Mouse (Mus musculus) left cerebral cortex, postnatal 25 days (tissue): ENCODE data around the gene Kri1. TPM values are rescaled to one million over a fixed set of nuclear protein-coding genes. Genes with fewer than 3 reads are reported as not detected.

ENCODE experiments used
- DNase-seq, 2 experiments: peaks; one replicate each; pipeline ENCODE4 v3.0.0; 2022; ENCODE audit warnings: low spot score in 2 of 2, mixed read lengths in 1 of 2
- intact Hi-C: fragments of 180-260 bp; cut with DNase I; formaldehyde crosslinking; loops from one replicate; pipeline ENCODE4 v1.15.1; 2025
- total RNA-seq, 2 experiments: library from RNA; stranded (reverse); gene quantifications; 2 replicates each; pipeline ENCODE4 v1.2.3; 2021

Kri1 gene
- total RNA-seq, 2 experiments from 2014 or later = 34.6 to 35.7 TPM

DNA sequence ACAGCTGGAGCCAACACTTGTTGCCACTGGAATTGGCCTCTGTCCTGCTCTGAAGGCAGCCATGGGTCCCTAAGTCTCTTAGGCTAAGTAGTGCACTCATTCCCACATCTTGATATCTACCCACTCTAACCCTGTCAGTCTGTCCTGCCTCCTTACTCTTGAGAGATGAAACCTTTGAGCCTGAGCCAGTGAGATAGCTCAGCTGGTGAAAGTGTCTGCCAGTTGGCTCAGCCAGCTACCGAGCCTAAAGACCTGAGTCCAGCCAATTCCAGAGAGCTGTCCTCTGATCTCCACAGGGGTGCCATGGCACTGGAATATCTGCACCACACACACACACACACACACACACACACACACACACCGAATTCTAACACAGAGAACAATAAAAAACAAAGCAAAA is 37.3 kb downstream of the Kri1 start:
- DNase-seq = no peak
- intact Hi-C loops = no loop called here

DNA sequence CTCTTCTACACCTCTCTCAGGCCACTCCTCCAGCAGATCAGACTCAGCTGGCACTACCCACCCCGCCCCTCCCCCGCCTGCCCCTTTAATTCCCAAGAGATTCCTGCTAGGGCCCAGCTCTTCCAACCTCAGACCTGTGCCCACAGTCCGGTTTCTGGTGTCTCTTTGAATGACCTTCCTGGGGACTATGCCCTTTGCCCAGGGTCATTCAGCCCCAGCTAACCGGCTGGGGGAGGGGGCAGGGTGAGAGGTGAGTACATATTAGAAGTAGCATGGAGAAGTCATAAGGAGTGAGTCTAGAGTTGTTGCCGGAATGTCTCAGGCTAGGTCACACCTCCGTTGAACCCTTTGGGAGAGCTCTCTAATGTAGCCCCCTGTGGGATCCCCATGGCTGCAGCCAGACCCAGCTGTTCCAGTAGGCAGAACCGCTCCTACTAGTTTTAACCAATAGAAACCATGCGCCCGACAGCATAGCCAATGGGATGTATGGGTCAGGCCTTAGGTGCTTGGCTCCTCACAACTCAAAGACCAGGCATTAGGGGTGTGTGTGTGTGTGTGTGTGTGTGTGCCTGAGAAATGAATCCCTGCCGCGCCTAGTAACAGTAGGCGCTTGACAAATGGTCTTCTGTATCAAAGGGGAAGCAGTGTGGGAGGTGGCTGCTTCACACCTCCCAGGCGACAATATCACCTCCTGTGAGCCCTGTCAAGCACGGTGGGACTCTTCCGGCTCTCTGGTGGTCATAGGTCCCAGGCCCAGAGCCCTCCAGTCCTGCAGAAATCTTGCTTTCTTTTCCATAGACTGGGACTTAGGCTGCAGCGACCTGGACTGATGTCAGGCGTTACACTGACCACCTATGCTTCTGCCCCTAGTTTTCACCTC is 37.9 kb downstream of the Kri1 start:
- intact Hi-C loops = no loop called here
- no peak for DNase-seq

DNA sequence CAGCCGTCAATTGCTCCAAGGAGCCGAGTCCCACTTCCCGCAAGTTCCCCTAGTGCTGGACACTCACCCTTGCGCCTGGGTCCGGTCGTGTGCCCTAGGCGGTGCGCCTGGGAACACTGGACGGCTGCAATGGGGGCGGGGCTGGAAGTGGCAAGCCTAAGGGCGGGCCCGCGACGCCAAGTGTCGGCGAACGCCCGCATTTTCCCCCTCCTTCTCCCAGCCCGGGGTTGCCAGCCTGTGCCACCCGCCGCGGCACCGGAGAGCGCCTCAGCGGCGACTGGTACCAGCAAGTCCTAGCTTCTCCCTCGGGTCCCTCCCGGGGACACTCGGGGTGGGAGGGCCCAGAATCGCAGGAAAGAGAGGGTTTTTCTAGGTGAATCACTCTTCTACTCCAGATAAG is 39.4 kb downstream of the Kri1 start, which contains the start of gene S1pr5:
TSS of gene S1pr5 (minus strand) at position 118 of the 400 bp plus-strand sequence.
- DNase-seq = no peak
- intact Hi-C loops = no loop called here

DNA sequence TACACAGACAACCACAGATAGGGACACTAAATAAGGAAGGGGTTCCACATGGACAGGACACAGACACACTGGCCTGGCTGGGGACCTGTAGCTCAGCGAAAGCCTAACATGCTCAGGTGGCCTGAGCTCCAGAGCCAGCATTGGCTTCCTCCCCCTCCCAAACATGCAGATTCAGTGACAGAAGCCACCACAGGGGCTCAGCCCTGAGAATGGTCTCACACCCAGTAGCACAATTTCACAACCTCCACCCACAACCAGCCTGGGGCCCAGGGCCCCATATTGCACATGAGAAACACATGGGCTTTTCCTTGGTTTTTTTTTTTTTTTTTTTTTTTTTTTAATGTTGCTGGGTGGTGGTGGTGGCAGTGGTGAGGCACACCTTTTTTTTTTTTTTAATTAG is 41.4 kb downstream of the Kri1 start:
- intact Hi-C loops = no loop called here
- DNase-seq = no peak

DNA sequence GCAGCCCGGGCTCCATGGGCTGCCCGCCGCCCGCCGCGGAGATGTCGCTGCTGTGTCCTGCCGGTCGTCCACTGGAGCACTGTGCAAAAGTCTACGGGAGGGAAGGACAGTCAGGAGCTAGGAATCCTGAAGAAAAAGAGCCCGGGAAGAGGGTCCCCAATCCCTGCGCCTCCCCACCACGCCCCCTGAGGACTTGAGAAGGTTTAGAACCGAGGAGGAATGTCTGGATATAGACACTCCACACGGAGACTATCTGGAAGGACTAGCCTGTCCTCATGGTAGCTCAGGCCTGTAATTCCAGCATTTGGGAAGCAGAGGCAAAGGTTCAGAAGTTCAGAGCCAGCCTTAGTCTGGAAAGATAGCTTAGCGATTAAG is 42.7 kb downstream of the Kri1 start:
- intact Hi-C loops = no loop called here
- DNase-seq = no peak

DNA sequence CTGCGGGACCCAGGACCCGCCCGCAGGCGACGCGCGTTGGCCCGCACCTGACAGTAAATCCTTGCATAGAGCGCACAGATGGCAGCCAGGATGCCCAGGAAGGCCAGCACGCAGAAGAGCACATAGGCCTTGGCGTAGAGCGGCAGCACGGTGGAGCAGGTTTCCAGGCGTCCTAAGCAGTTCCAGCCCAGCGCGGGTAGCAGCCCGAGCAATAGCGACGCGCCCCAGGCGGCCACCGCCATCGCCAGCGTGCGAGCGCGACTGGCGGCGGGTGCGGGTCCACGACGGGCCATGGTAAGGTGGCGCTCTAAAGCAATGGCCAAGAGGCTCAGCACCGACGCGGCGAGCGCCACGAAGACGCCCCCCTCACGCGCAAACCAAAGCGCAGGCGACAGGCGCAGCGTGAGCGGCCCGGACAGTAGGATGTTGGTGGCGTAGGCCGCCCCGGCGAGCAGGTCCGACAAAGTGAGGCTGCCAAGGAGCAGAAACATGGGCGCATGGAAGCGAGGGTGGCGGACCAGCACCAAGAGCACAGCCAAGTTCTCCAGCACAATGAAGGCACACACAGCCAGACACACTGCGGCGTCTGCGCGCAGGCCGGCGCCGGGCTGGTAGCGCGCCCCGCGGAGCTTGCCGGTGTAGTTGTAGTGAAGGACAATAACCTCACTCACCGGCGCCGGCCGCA is 43.2 kb downstream of the Kri1 start:
- DNase-seq = peak; percentile 47 to 56
- intact Hi-C loops = no loop called here

DNA sequence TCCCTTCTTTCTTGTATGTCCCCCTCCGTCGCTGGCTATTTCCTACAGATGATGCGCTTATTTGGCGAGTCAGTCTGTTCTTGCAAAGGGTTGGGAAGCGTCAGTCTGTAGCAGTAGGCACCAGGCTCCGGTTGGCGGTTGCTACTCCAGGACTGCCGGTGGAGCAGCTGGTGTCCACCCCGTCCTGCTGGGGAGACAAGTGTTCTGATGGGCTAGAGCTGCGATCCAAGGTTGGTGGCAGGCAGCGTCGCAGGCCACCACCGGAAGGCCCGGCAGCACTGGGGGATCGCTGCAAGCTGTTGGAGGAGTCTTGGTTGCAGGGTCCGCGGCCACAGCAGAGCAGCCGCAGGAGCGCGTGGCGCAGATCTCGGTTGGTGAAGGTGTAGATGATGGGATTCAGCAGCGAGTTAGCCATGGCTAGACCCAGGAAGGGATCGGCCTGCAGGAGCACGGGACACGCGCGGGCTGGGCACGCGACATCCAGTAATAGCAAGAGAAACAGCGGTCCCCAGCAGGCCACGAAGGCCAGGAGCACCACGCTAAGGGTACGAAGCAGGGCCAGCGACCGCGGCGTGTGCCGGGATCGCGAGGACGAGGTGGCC is 43.8 kb downstream of the Kri1 start:
- no peak for DNase-seq
- intact Hi-C loops = no loop called here

DNA sequence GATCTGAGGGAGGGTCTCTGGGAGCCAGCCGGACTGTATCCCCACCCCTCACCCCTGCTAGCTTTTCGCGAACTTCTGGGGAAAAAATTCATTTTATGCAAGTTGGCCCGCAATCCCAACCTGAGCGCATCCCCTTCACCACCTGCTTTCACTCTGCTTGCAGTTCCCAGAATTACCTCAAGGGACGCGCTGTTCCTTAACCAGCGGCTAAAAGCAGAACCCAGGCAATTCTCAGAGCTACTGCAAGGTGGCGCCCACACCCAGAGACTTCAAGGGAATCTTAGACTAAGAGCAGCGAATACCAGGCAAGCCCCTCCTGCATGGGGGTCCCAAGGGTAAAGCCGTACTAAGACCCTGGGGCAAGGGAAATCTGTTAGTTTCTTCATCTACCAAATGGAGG is 46.4 kb downstream of the Kri1 start:
- intact Hi-C loops = no loop called here

DNA sequence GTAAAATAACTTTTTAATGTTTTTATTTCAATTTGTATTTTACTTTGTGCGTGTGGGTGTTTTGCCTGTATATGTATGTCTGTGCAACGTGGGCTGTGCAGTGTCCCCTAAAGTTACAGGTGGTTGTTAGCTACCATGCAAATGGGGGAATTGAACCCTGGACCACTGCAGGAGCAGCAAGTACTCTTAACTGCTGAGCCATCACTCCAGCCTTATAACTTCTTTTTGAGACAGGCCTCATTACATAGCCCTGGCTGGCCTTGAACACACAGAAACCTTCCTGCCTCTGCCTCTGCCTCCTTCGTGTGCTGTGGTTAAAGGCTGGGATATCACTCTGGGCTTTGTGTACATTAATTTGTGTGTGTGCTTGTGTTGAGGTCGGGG is 48.3 kb downstream of the Kri1 start:
- intact Hi-C loops = loop anchor here (2.0 to 5.0 kb wide), 2 partner anchors 51 to 72 kb away; partner anchors contain the start of genes Cdkn2d and Pde4a
- DNase-seq = no peak

More for the DNA sequence above, 46.4 kb downstream of the Kri1 start:
- peak; percentile 72 to 88 for DNase-seq

DNA sequence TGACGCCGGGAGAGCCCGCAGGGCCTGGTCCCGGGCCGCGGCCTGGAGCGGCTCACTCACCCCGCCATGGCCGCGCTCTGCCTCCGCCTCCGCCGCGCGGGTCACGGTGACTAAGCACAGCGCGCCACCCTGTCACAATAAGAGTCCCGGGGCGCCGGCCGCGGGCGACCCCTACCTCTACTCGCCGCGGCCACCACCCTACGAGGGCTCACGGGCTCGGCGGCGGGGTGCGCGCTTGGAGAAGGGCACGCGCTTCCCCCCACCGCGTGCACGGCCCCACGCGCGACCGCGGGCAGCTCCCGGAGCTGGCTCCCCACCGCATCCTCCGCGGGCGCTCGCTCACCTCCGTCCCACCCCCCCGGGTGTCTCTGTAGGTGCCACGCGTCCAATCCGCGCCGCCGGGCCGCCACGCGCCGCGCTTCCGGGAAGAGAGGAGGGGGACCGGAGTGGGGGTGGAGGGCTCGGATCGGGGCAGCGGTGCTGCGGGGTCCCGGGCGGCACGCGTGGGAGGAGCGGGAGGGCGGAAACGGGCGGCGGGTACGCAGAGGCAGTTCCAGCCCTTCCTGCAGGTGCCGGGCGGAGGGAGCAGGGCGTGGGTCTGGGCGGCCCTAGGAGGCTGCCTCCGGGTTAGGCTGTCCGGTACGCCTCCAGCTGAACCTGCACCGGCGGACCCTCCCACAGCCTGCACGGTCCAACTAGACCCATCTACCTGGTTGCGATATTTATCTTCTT is 48.9 kb downstream of the Kri1 start, which contains the start of gene Keap1:
TSS of gene Keap1 (minus strand) at position 629 of the 732 bp plus-strand sequence.
- DNase-seq = peak; percentile 69 to 80
- intact Hi-C loops = loop anchor here (2.0 to 5.0 kb wide), 2 partner anchors 52 to 72 kb away; partner anchors contain the start of genes Cdkn2d and Pde4a

DNA sequence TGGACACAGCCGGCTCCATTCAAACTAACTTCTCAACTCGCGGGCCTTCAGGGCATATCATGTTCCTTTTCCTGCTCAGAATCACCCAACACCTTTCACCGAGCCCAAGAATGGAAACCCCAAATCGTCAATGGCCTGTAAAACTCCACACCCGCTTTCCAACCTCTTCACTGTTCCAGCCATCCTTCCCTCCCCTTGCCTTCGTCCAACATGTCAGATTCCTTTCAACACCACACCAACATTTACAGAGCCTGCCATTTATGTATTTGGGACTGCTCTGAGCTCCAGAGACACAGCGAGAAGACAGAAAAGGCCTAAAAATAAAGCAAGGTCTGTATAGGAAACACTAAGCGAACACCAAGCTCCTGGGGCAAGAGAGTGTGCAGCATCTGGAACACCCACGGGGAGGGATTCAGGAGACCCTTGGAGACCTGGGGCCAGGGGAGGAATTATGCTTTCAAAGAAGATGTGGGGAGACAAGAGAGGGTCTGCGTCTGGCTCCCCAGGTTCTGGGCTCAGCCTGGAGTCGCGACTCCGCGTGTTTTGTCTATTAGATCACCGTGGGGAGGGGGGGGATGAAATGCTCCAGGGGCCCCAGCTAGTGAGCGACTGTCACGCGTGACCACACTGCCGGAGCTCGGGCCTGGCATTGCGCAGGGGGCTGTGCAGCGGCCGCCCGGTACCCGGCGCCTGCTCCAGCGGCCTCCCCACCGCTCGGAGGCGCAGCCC is 49.6 kb downstream of the Kri1 start:
- intact Hi-C loops = loop anchor here (2.0 to 5.0 kb wide), 2 partner anchors 53 to 71 kb away; partner anchors contain the start of genes Cdkn2d and Pde4a
- peak in 1 of 2 experiments; percentile 27 for DNase-seq

DNA sequence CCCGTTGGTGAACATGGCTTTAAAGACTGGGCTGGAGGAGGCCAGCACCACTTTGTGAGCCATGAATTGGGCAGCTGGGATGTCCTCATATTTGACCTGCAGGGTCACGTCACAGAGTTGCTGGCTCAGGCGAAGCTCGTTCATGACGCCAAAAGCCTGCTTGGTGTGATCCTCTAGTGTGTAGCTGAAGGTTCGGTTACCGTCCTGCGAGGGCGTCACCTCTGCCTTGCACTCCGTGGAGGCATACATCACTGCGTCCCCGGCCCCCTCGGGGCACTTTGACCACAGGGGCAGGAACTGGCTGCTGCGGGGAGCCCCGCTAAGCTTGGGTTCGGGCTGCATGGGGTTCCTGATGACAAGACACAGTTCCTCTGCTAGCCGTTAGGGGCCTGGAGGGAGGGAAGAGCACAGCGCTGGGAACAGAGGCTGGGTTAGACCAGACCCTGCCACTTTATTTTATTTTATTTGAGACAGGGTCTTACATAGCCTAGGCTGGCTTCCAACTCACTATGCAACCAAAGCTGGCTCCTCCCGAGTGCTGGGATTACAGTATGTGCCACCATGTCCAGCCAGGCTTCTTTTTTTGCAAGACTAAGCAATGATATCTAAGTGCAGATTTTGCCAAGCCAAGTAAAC is 50.3 kb downstream of the Kri1 start:
- intact Hi-C loops = loop anchor here (2.0 to 5.0 kb wide), 2 partner anchors 53 to 70 kb away; partner anchors contain the start of genes Cdkn2d and Pde4a

DNA sequence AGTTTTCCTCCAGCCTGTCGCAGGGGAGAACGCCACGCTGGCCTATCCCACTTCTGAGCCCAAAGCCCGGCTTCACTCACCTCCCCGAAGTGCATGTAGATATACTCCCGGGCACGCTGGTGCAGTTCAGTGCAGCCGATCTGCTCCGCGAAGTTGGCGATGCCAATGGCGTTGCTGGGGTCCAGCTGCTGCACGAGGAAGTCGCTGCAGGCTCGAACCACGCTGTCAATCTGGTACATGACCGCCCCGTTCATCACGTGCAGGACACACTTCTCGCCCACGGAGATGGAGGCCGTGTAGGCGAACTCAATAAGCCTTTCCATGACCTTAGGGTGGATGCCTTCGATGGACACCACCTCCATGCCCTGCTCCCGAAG is 50.8 kb downstream of the Kri1 start:
- DNase-seq = no peak

More for the DNA sequence above, 50.3 kb downstream of the Kri1 start:
- peak in 1 of 2 experiments; percentile 21 for DNase-seq

DNA sequence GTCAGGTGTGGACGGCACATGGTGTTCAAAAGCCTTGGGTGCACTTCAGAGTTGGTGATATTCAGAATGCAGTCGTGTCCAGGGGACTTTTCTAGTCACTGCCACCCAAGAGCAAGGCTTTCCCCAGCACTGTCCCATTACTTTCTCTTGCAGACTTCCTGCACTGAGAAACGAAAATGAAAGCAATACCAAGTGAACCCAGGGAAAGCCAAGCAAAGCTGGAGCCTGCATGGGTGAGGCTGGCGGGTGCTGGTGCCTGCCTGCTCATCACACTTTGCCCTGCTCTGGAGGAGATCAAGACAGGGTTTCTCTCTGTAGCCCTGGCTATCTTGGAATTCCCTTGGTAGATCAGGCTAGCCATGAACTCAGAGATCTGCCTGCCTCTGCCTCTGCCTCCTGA is 52.4 kb downstream of the Kri1 start:
- DNase-seq = no peak
- intact Hi-C loops = loop anchor here (5.0 kb wide), 1 partner anchor 68 kb away; the partner anchor contains the start of gene Pde4a

More for the DNA sequence above, 50.8 kb downstream of the Kri1 start:
- intact Hi-C loops = loop anchor here (5.0 kb wide), 1 partner anchor 70 kb away; the partner anchor contains the start of gene Pde4a

DNA sequence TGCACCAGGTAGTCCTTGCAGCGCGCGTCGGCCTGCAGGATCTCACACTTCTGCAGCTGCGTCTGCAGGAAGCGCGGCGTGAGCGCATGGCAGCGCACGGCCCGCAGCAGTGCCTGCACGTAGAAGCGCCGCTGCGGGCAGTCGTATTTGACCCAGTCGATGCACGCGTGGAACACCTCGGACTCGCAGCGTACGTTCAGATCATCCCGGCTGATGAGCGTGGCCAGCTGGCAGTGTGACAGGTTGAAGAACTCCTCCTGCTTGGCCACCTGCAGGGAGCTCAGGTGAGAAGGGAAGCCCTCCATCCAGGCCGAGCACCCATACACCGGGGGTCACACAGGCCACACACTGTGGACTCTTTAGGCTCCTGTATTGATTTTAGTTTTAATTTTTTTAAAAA is 54.0 kb downstream of the Kri1 start:
- intact Hi-C loops = no loop called here
- DNase-seq = no peak

DNA sequence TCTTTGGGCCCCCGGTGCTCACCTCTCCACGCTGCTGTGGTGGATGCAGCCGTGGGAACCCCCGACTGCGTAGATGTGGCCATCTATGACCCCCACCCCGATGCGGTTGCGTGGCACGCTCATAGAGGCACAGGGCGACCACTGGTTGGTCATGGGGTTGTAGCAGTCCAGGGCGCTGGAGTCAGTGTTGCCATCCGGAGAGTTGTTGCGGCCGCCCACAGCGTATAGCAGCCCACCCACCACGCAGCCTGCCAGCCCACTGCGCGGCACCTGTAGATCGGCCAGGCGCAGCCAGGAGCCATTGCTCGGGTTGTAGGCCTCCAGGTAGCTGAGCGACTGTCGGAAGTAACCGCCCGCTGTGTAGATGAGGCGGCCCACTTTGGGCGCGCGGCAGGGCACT is 54.4 kb downstream of the Kri1 start:
- DNase-seq = no peak
- intact Hi-C loops = no loop called here

DNA sequence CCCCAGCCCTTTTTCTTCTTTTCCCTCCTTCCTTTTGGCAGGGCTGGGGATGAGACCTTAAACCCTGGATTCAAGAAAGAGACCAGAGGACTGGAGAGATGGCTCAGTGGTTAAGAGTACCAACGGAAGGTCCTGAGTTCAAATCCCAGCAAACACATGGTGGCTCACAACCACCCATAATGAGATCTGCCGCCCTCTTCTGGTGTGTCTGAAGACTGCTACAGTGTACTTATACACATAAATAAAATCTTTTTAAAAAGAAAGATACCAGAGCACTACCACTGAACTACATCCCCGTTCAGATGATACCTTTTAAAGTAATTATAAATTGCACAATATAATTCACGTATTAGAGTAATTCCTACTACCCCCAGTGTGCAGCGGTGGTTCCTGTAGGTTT is 54.9 kb downstream of the Kri1 start:
- no peak for DNase-seq
- intact Hi-C loops = no loop called here

DNA sequence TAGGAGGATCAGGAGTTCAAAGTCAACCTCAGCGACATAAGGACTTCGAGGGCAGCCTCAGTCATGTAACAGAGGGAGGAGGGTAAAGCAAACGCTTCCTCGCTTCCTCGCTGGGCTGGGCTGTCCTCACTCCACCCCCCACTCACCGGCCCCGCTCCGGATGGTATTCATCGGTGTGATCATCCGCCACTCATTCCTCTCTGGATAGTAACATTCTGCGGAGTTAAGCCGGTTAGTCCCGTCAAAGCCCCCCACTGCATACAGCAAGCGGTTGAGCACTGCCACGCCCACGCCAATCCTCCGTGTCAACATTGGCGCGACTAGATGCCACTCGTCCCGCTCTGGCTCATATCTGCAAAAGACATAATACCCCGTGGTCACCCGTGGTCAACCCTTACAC is 56.2 kb downstream of the Kri1 start:
- intact Hi-C loops = no loop called here
- no peak for DNase-seq
